Mouse (Mus musculus): ENCODE results near the gene Gm5134.

Gene Gm5134

DNA sequence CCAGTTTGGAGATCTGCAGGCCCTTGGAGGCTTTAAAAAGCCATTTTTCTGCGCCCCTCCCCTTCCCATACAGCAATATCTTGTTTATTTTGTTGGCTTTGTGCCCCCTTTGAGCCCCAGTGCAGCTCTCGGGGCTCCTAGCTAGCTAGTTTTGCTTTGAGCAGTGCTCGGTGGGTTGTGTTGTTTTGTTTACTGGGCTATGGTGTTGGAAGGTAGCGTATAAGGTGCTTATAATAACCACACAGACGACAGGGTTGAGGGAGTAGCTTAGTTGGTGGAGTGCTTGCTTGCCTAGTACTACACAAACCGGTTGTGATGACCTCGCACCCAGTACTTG is 78.8 kb downstream of the Gm5134 start:
- DNase-seq (ENCODE audit: low read depth): peak; percentile 26

- no peak for DNase-seq (ENCODE audit: low read depth)
Measured at GRCm38 (mm10) chr10:76034001-76034600, 79.8 kb downstream of the Gm5134 start.

DNA sequence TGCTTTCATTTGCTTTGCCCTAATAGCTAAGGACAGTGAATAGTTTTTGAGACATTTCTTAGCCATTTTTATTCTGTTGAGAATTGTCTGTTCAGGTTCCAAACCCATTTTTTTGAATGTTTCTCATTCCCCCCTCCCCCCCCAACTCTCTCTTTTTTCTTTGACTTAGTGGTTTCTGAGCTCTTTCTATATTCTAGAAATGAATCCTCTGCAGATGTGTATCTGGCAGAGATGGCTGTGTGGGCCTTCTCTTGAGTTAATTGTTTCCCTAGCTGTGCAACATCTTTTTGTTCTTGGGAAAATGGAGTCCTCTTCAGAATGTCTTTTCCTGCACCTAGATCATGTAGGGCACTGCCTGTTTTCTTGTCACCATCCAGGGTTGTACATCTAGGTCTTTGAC is 81.0 kb downstream of the Gm5134 start:
- no peak for DNase-seq (ENCODE audit: low read depth)

DNA sequence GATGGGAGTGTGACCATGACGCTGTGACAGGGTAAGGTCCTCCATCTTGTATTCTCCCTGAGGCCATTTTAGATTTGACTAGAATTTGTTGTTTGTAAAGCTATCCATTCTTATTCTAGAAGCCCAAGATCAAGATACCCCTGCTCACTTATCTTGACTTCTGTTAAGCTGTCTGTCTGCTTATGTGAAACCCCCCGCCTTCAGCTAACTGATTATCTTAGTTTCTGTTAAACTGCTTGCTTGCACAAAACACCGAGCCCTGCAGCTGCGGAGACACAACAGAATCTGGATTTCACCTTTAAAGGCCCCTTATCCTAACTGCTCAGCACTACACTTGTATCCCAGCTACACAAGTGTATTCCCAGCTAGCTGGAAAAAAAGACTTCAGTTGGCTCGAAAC is 82.6 kb downstream of the Gm5134 start:
- DNase-seq (ENCODE audit: low read depth): no peak

- DNase-seq (ENCODE audit: low read depth): no peak
Measured at GRCm38 (mm10) chr10:76045343-76045742, 91.0 kb downstream of the Gm5134 start.

DNA sequence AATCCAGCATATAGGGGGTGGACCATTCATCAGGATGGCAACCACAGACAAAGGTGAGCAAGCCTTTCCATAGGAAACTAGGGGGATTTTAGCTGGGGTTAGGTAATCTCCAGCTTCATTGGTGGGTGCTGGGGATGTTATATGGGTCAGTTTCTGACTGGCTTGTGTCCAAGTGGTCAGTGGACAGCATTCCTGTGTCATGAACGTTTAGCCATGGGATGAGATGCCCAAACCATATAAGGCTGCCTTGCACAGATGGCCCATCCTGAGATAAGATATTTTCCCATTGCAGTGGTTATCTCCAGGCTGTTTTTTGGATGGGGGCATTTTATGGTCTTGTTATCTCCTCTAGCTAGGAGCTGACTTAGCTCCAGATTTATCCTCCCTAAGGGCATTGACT is 92.4 kb downstream of the Gm5134 start:
- no peak for DNase-seq (ENCODE audit: low read depth)

DNA sequence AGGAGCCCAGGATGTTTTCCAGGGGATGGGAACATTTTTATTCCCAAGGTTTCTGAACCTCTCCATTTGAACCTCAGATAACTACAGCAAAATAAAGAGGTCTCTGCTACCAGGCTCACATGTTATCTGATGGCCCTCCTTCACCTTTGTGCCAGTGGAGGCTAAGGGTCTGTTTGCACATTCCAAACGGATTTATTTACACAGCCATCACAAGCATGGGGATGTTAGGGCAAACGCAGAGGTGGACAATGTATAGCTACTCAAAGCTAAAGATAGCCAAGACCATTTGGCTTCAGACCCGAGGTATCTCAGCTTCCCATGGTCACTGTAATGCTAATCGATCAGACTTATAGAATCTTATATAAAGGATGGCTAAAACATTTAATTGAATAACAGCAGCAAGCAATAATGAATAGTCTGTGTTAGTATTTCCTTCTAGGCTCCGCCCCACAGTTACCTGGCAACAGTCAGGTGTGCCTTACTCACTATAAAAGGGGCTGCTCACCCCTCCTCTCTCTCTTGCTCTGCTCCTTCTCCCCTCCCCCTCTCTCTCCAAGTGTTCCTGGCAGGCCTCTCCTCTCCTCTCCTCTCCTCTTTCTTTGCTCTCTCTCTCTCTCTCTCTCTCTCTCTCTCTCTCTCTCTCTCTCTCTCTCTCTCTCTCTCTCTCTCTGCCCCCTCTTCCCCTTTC is 93.0 kb downstream of the Gm5134 start:
- no peak for DNase-seq (ENCODE audit: low read depth)

GRCm38 (mm10) chr10:76048967-76049366 is 94.7 kb downstream of the Gm5134 start:
- no peak for DNase-seq (ENCODE audit: low read depth)

GRCm38 (mm10) chr10:76051860-76052259 is 97.5 kb downstream of the Gm5134 start:
- no peak for DNase-seq (ENCODE audit: low read depth)
